Mouse (Mus musculus) heart, embryonic 11.5 days (tissue): ENCODE data around the gene Adgre5. TPM values are rescaled to one million over a fixed set of nuclear protein-coding genes. Genes with fewer than 3 reads are reported as not detected.

Experiments
- ATAC-seq: fragments of 200-750 bp; cut with Nextera tagmentation; replicated peaks from 2 replicates; pipeline ENCODE4 v1.8.0; 2017; ENCODE audit warnings: moderate library complexity; ENCODE audit not compliant: insufficient number of reproducible peaks, low FRiP score, low TSS enrichment
- H3K27ac ChIP-seq: fragments of 300-500 bp; sonication (generic); 2 replicates; pipeline ENCODE4 v1.5.1; 2014; ENCODE audit warnings: mild to moderate bottlenecking, low read depth, low read length
- H3K27me3 ChIP-seq: fragments of 300-500 bp; sonication (generic); 2 replicates; pipeline ENCODE4 v1.6.1; 2014; ENCODE audit warnings: mild to moderate bottlenecking, low read length, mixed read lengths; ENCODE audit not compliant: control insufficient read depth, insufficient read depth
- H3K36me3 ChIP-seq: fragments of 300-500 bp; sonication (generic); 2 replicates; pipeline ENCODE4 v1.6.1; 2014; ENCODE audit warnings: mild to moderate bottlenecking, low read length, moderate library complexity, mixed read lengths; ENCODE audit not compliant: control insufficient read depth, insufficient read depth
- H3K4me1 ChIP-seq: fragments of 300-500 bp; sonication (generic); 2 replicates; pipeline ENCODE4 v1.6.1; 2014; ENCODE audit warnings: low read length; ENCODE audit not compliant: control insufficient read depth, insufficient read depth
- H3K4me2 ChIP-seq: fragments of 300-500 bp; sonication (generic); 2 replicates; pipeline ENCODE4 v1.6.1; 2014; ENCODE audit warnings: mild to moderate bottlenecking, moderate library complexity
- H3K4me3 ChIP-seq: fragments of 300-500 bp; sonication (generic); 2 replicates; pipeline ENCODE4 v1.5.1; 2014; ENCODE audit warnings: low read depth, low read length
- H3K9ac ChIP-seq: fragments of 300-500 bp; sonication (generic); 2 replicates; pipeline ENCODE4 v1.6.1; 2014; ENCODE audit warnings: mild to moderate bottlenecking, low read depth, low read length, moderate library complexity
- H3K9me3 ChIP-seq: fragments of 300-500 bp; sonication (generic); replicated peaks from 2 replicates; pipeline ENCODE4 v1.6.1; 2016; ENCODE audit warnings: low read length; ENCODE audit not compliant: control insufficient read depth
- WGBS: fragments of 180-500 bp; shearing (Covaris S2); extraction: QIAGEN DNeasy Blood & Tissue Kit; methylation state at CpG from one replicate; pipeline ENCODE4 v1.1.7; 2014; ENCODE audit not compliant: insufficient replicate concordance; 5-methylcytosine and 5-hydroxymethylcytosine counted together
- polyA plus RNA-seq: library from polyadenylated mRNA; unstranded; fragments of >200 nt; fragmentation: Nextera tagmentation; extraction: Ambion mirVana; gene quantifications from 2 replicates; pipeline ENCODE4 v1.2.1, GENCODE M21; 2014

Gene Adgre5
- polyA plus RNA-seq, result 17.6 and 18.8 TPM in 2 replicates

- WGBS, result 2% methylated on average over 50 of the region's 56 CpGs
- peak within 1 kb of the TSS; percentile 89 for H3K4me2 ChIP-seq
- no peaks in the 10 kb centered on the region for H3K36me3 ChIP-seq
Measured at GRCm38 (mm10) chr8:83740976-83741741, at the start of gene Adgre5. Adgre5 (minus strand) TSS chr8:83741326.

GRCm38 (mm10) chr8:83789826-83790225 is 48.7 kb upstream of the Adgre5 start:
- Histone ChIP-seq H3K27me3 (no peaks in the 10 kb centered on the region), H3K4me3 (no peak overlapping the region), H3K27ac (no peak overlapping the region), H3K4me1 (no peaks in the 10 kb centered on the region), H3K9me3 (no peaks in the 10 kb centered on the region), H3K9ac (no peak overlapping the region), H3K36me3 (no peaks in the 10 kb centered on the region), H3K4me2 (no peak overlapping the region)
- no peak for ATAC-seq
- 73% methylated on average over 4 of the region's 4 CpGs for WGBS

More at GRCm38 (mm10) chr8:83740976-83741741, at the start of gene Adgre5:
- Histone ChIP-seq H3K4me3 (peak within 1 kb of the TSS; percentile 57), H3K9me3 (no peaks in the 10 kb centered on the region), H3K27me3 (no peaks in the 10 kb centered on the region), H3K27ac (peak within 1 kb of the TSS; percentile 10; the same call in 1 of the 2 replicates), H3K4me1 (peaks cover 24% of the 10 kb centered on the region), H3K9ac (peak within 1 kb of the TSS; percentile 72)
- ATAC-seq, result peak; percentile 48

- H3K27me3 ChIP-seq, result peaks cover 3% of the 10 kb centered on the region; the same call in 1 of the 2 replicates
- no peaks in the 10 kb centered on the region for H3K36me3 ChIP-seq
- no peak overlapping the region for H3K4me3 ChIP-seq
- no peak overlapping the region for H3K9ac ChIP-seq
- H3K4me2 ChIP-seq, result no peak overlapping the region
- no peaks in the 10 kb centered on the region for H3K4me1 ChIP-seq
- WGBS, result 62% methylated on average over 10 of the region's 10 CpGs
- no peaks in the 10 kb centered on the region for H3K9me3 ChIP-seq
- no peak for ATAC-seq
- no peak overlapping the region for H3K27ac ChIP-seq
Measured at GRCm38 (mm10) chr8:83785046-83785445, 43.9 kb upstream of the Adgre5 start.

GRCm38 (mm10) chr8:83782832-83783558 is 41.9 kb upstream of the Adgre5 start:
- Histone ChIP-seq H3K27me3 (peaks cover 3% of the 10 kb centered on the region; the same call in 1 of the 2 replicates), H3K9ac (no peak overlapping the region), H3K36me3 (no peaks in the 10 kb centered on the region), H3K27ac (no peak overlapping the region), H3K4me3 (no peak overlapping the region), H3K4me1 (no peaks in the 10 kb centered on the region), H3K4me2 (peak overlapping the region; percentile 31), H3K9me3 (no peaks in the 10 kb centered on the region)
- peak; percentile 37 for ATAC-seq
- WGBS, result 16% methylated on average over 28 of the region's 28 CpGs

GRCm38 (mm10) chr8:83779610-83780009 is 38.5 kb upstream of the Adgre5 start:
- ATAC-seq, result no peak

GRCm38 (mm10) chr8:83778051-83778450 is 36.9 kb upstream of the Adgre5 start:
- no peak overlapping the region for H3K9ac ChIP-seq
- 67% methylated on average over 3 of the region's 3 CpGs for WGBS
- ATAC-seq, result no peak
- H3K36me3 ChIP-seq, result no peaks in the 10 kb centered on the region
- H3K4me3 ChIP-seq, result no peak overlapping the region
- no peaks in the 10 kb centered on the region for H3K4me1 ChIP-seq
- no peak overlapping the region for H3K27ac ChIP-seq
- H3K4me2 ChIP-seq, result no peak overlapping the region
- no peaks in the 10 kb centered on the region for H3K9me3 ChIP-seq
- H3K27me3 ChIP-seq, result peaks cover 3% of the 10 kb centered on the region; the same call in 1 of the 2 replicates

More at GRCm38 (mm10) chr8:83779610-83780009, 38.5 kb upstream of the Adgre5 start:
- no peak overlapping the region for H3K9ac ChIP-seq
- H3K27ac ChIP-seq, result no peak overlapping the region
- no peaks in the 10 kb centered on the region for H3K4me1 ChIP-seq
- 41% methylated on average over 5 of the region's 5 CpGs for WGBS
- H3K9me3 ChIP-seq, result no peaks in the 10 kb centered on the region
- no peak overlapping the region for H3K4me3 ChIP-seq
- no peaks in the 10 kb centered on the region for H3K36me3 ChIP-seq
- H3K4me2 ChIP-seq, result no peak overlapping the region
- peaks cover 3% of the 10 kb centered on the region; the same call in 1 of the 2 replicates for H3K27me3 ChIP-seq

GRCm38 (mm10) chr8:83776632-83777031 is 35.5 kb upstream of the Adgre5 start:
- Histone ChIP-seq H3K4me3 (no peak overlapping the region), H3K27me3 (no peaks in the 10 kb centered on the region), H3K9ac (no peak overlapping the region), H3K4me1 (no peaks in the 10 kb centered on the region), H3K4me2 (no peak overlapping the region), H3K9me3 (no peaks in the 10 kb centered on the region), H3K27ac (no peak overlapping the region), H3K36me3 (no peaks in the 10 kb centered on the region)
- 42% methylated on average over 4 of the region's 4 CpGs for WGBS
- no peak for ATAC-seq

- Histone ChIP-seq H3K9ac (no peak overlapping the region), H3K36me3 (no peaks in the 10 kb centered on the region), H3K27ac (no peak overlapping the region), H3K27me3 (no peaks in the 10 kb centered on the region), H3K4me3 (no peak overlapping the region), H3K9me3 (no peaks in the 10 kb centered on the region), H3K4me1 (no peaks in the 10 kb centered on the region), H3K4me2 (no peak overlapping the region)
- 89% methylated on average over 2 of the region's 2 CpGs for WGBS
- no peak for ATAC-seq
Measured at GRCm38 (mm10) chr8:83774221-83774620, 33.1 kb upstream of the Adgre5 start.
